Comparison of ENCODE assay signal across 34 mouse cellular contexts in genomic region chr1:119438105-119438637, GRCm38 (mm10). TPM values are rescaled to one million over a fixed set of nuclear protein-coding genes. Genes with fewer than 3 reads are reported as not detected.
"Had no signal": no experiment of that assay in that cellular context is flagged by ENCODE, and none has a peak within 500 bp of the region (broad histone marks: within the 10 kb centered on the region; RNA-seq: fewer than 3 reads in every experiment).

No protein-coding gene starts in this region.

- H3K27ac ChIP-seq: left cerebral cortex, adult 2 months; limb, embryonic 10.5 days; limb, embryonic 12.5 days; limb, embryonic 13.5 days; limb, embryonic 15.5 days; liver, embryonic 12.5 days; liver, embryonic 13.5 days; liver, embryonic 14.5 days; liver, embryonic 15.5 days; lung, embryonic 15.5 days; macrophage; midbrain, embryonic 10.5 days; midbrain, embryonic 12.5 days; midbrain, embryonic 13.5 days; midbrain, embryonic 15.5 days; neural tube, embryonic 12.5 days had no signal

- DNase-seq: left cerebral cortex, postnatal 4 days; liver; liver, embryonic 13.5 days; lung, adult 18-20 months; lung, adult 2 months; lung, embryonic 14.5 days; lung, postnatal 10 days; lung, postnatal 14 days; lung, postnatal 36 days; lung, postnatal 4 days; midbrain, embryonic 14.5 days had no signal

- H3K27me3 ChIP-seq: limb, embryonic 12.5 days; limb, embryonic 13.5 days; limb, embryonic 15.5 days; liver, embryonic 12.5 days; liver, embryonic 13.5 days; liver, embryonic 15.5 days; lung, embryonic 15.5 days; midbrain, embryonic 12.5 days; midbrain, embryonic 13.5 days; midbrain, embryonic 15.5 days; neural tube, embryonic 12.5 days had no signal

- H3K4me1 ChIP-seq: limb, embryonic 10.5 days; limb, embryonic 12.5 days; limb, embryonic 13.5 days; limb, embryonic 15.5 days; liver, embryonic 12.5 days; liver, embryonic 13.5 days; liver, embryonic 15.5 days; lung, embryonic 15.5 days; midbrain, embryonic 10.5 days; midbrain, embryonic 12.5 days; midbrain, embryonic 13.5 days; midbrain, embryonic 15.5 days; neural tube, embryonic 12.5 days had no signal

- H3K9ac ChIP-seq: limb, embryonic 12.5 days; limb, embryonic 13.5 days; limb, embryonic 15.5 days; liver, embryonic 12.5 days; liver, embryonic 13.5 days; liver, embryonic 14.5 days; liver, embryonic 15.5 days; lung, embryonic 14.5 days; lung, embryonic 15.5 days; midbrain, embryonic 12.5 days; midbrain, embryonic 13.5 days; midbrain, embryonic 15.5 days; neural tube, embryonic 12.5 days had no signal

- H3K9me3 ChIP-seq: limb, embryonic 10.5 days; limb, embryonic 12.5 days; limb, embryonic 15.5 days; liver, embryonic 12.5 days; liver, embryonic 13.5 days; liver, embryonic 15.5 days; lung, embryonic 15.5 days; midbrain, embryonic 10.5 days; midbrain, embryonic 13.5 days; midbrain, embryonic 15.5 days had no signal

- H3K36me3 ChIP-seq: limb, embryonic 10.5 days; limb, embryonic 12.5 days; limb, embryonic 13.5 days; limb, embryonic 15.5 days; liver, embryonic 12.5 days; liver, embryonic 13.5 days; liver, embryonic 15.5 days; lung, embryonic 15.5 days; midbrain, embryonic 10.5 days; midbrain, embryonic 12.5 days; midbrain, embryonic 13.5 days; midbrain, embryonic 15.5 days; neural tube, embryonic 12.5 days had no signal

- ATAC-seq: liver, embryonic 12.5 days; lung, postnatal 0 days; midbrain, embryonic 13.5 days; midbrain, embryonic 15.5 days; midbrain, embryonic 16.5 days had no signal

- H3K4me3 ChIP-seq: left cerebral cortex, adult 2 months; limb, embryonic 10.5 days; limb, embryonic 12.5 days; limb, embryonic 13.5 days; limb, embryonic 15.5 days; liver, embryonic 12.5 days; liver, embryonic 13.5 days; liver, embryonic 15.5 days; lung, embryonic 15.5 days; midbrain, embryonic 10.5 days; midbrain, embryonic 12.5 days; midbrain, embryonic 13.5 days; midbrain, embryonic 15.5 days; myocyte; neural tube, embryonic 12.5 days had no signal

- H3K4me2 ChIP-seq: limb, embryonic 12.5 days; limb, embryonic 13.5 days; limb, embryonic 15.5 days; liver, embryonic 11.5 days; liver, embryonic 12.5 days; liver, embryonic 13.5 days; liver, embryonic 15.5 days; lung, embryonic 14.5 days; lung, embryonic 15.5 days; midbrain, embryonic 11.5 days; midbrain, embryonic 12.5 days; midbrain, embryonic 13.5 days; midbrain, embryonic 15.5 days; neural tube, embryonic 12.5 days had no signal

RNA-seq across cellular contexts. Expression of gene Inhbb, which starts 16.1 kb away (rescaled TPM):
- total RNA-seq: megakaryocyte progenitor cell, adult 5-6 weeks; megakaryocyte-erythroid progenitor cell, adult 5-6 weeks; monocyte, adult 5-6 weeks had no signal
